Mouse (Mus musculus) naive thymus-derived CD4-positive, alpha-beta T cell, adult 2 months (primary cell): ENCODE measurements around the gene Cfap43.
"Not testable (repeated sequence)": the region's sequence is repeated elsewhere in the genome, so short reads cannot be mapped to it uniquely, and the experiment has no call there.

Source experiments
- DNase-seq: peaks from one replicate; pipeline ENCODE4 v3.0.0-alpha.2; 2011; ENCODE audit warnings: low read depth

Gene Cfap43

GRCm38 (mm10) chr19:47853951-47854795 is 64.9 kb downstream of the Cfap43 start:
- DNase-seq = no peak

- no peak for DNase-seq
These were observed 66.0 kb downstream of the Cfap43 start for GRCm38 (mm10) chr19:47853053-47853452.

GRCm38 (mm10) chr19:47852131-47852530 is 67.0 kb downstream of the Cfap43 start:
- not testable (repeated sequence) for DNase-seq

- no peak for DNase-seq
These were observed 69.4 kb downstream of the Cfap43 start for GRCm38 (mm10) chr19:47849735-47850134.

- not testable (repeated sequence) for DNase-seq
These were observed 77.9 kb downstream of the Cfap43 start for GRCm38 (mm10) chr19:47841234-47841633.

- DNase-seq = no peak
These were observed 81.6 kb downstream of the Cfap43 start for GRCm38 (mm10) chr19:47837527-47837901.

GRCm38 (mm10) chr19:47836701-47837526 is 82.2 kb downstream of the Cfap43 start:
- peak; percentile 61 for DNase-seq

GRCm38 (mm10) chr19:47835776-47836175 is 83.3 kb downstream of the Cfap43 start:
- no peak for DNase-seq

GRCm38 (mm10) chr19:47834614-47835013 is 84.5 kb downstream of the Cfap43 start:
- no peak for DNase-seq

GRCm38 (mm10) chr19:47832316-47832715 is 86.8 kb downstream of the Cfap43 start:
- no peak for DNase-seq

- DNase-seq = no peak
These were observed 88.0 kb downstream of the Cfap43 start for GRCm38 (mm10) chr19:47831111-47831510.

GRCm38 (mm10) chr19:47829913-47830450 is 89.1 kb downstream of the Cfap43 start:
- DNase-seq = no peak

GRCm38 (mm10) chr19:47824026-47824425 is 95.1 kb downstream of the Cfap43 start:
- DNase-seq = no peak

- DNase-seq = no peak
These were observed 96.8 kb downstream of the Cfap43 start for GRCm38 (mm10) chr19:47822143-47822796.

- DNase-seq = no peak
These were observed 97.6 kb downstream of the Cfap43 start for GRCm38 (mm10) chr19:47821494-47821872.

- DNase-seq = peak; percentile 79
These were observed 98.1 kb downstream of the Cfap43 start for GRCm38 (mm10) chr19:47820832-47821493.

- no peak for DNase-seq
These were observed 101.4 kb downstream of the Cfap43 start for GRCm38 (mm10) chr19:47817692-47818091.

GRCm38 (mm10) chr19:47814721-47815120 is 104.4 kb downstream of the Cfap43 start:
- DNase-seq = no peak

GRCm38 (mm10) chr19:47812091-47812490 is 107.0 kb downstream of the Cfap43 start:
- no peak for DNase-seq

- DNase-seq = no peak
These were observed 120.5 kb downstream of the Cfap43 start for GRCm38 (mm10) chr19:47798583-47798982.

- DNase-seq = no peak
These were observed 122.4 kb downstream of the Cfap43 start for GRCm38 (mm10) chr19:47796699-47797098.
